Mouse (Mus musculus) lung, postnatal 4 days (tissue): Measurements from ENCODE around the gene Gm17535.
A peak's percentile ranks its signal among the peaks of the same experiment; 100 is the strongest.
"Not testable (repeated sequence)": the region's sequence is repeated elsewhere in the genome, so short reads cannot be mapped to it uniquely, and the experiment has no call there.

Source experiments
- DNase-seq, 2 experiments: peaks; one replicate each; pipeline ENCODE4 v3.0.0; 2021

The Gm17535 gene

DNA sequence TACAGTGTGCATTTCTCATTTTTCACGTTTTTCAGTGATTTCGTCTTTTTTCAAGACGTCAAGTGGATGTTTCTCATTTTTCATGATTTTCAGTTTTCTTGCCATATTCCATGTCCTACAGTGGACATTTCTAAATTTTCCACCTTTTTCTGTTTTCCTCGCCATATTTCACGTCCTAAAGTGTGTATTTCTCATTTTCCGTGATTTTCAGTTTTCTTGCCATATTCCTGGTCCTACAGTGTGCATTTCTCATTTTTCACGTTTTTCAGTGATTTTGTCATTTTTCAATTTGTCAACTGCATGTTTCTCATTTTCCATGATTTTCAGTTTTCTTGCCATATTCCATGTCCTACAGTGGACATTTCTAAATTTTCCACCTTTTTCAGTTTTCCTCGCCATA, at the start of gene Gm17535:
Gene Gm17535, plus strand, starts transcription at position 301 of the 400 bp plus-strand sequence.
- not testable (repeated sequence) for DNase-seq

DNA sequence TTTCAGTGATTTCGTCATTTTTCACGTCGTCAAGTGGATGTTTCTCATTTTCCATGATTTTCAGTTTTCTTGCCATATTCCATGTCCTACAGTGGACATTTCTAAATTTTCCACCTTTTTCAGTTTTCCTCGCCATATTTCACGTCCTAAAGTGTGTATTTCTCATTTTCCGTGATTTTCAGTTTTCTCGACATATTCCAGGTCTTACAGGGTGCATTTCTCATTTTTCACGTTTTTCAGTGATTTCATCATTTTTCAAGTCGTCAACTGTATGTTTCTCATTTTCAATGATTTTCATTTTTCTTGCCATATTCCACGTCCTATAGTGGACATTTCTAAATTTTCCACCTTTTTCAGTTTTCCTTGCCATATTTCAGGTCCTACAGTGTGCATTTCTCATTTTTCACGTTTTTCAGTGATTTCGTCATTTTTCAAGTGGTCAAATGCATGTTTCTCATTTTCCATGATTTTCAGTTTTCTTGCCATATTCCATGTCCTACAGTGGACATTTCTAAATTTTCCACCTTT, 33.9 kb upstream of the Gm17535 start, which contains the start of gene Gm10722:
Gene Gm10722, plus strand, starts transcription at position 478 of the 528 bp plus-strand sequence.
- DNase-seq: peak; percentile 35 to 57

DNA sequence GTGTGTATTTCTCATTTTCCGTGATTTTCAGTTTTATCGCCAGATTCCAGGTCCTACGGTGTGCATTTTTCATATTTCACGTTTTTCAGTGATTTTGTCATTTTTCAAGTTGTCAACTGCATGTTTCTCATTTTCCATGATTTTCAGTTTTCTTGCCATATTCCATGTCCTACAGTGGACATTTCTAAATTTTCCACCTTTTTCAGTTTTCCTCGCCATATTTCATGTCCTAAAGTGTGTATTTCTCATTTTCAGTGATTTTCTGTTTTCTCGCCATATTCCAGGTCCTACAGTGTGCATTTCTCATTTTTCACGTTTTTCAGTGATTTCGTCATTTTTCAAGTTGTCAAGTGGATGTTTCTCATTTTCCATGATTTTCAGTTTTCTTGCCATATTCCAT, 33.4 kb upstream of the Gm17535 start:
- peak; percentile 51 to 58 for DNase-seq

DNA sequence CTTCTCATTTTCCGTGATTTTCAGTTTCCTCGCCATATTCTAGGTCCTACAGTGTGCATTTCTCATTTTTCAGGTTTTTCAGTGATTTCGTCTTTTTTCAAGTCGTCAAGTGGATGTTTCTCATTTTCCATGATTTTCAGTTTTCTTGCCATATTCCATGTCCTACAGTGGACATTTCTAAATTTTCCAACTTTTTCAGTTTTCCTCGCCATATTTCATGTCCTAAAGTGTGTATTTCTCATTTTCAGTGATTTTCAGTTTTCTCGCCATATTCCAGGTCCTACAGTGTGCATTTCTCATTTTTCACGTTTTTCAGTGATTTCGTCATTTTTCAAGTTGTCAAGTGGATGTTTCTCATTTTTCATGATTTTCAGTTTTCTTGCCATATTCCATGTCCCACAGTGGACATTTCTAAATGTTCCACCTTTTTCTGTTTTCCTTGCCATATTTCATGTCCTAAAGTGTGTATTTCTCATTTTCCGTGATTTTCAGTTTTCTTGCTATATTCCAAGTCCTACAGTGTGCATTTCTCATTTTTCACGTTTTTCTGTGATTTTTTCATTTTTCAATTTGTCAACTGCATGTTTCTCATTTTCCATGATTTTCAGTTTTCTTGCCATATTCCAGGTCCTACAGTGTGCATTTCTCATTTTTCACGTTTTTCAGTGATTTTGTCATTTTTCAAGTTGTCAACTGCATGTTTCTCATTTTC, 32.3 kb upstream of the Gm17535 start:
- peak; percentile 97 to 100 for DNase-seq

DNA sequence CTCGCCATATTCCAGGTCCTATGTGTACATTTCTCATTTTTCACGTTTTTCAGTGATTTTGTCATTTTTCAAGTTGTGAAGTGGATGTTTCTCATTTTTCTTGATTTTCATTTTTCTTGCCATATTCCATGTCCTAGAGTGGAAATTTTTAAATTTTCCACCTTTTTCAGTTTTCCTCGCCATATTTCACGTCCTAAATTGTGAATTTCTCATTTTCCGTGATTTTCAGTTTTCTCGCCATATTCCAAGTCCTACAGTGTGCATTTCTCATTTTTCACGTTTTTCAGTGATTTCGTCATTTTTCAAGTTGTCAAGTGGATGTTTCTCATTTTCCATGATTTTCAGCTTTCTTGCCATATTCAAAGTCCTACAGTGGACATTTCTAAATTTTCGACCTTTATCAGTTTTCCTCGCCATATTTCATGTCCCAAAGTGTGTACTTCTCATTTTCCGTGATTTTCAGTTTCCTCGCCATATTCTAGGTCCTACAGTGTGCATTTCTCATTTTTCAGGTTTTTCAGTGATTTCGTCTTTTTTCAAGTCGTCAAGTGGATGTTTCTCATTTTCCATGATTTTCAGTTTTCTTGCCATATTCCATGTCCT, 31.5 kb upstream of the Gm17535 start, which contains the start of gene Gm11168:
Gene Gm11168, plus strand, starts transcription at position 553 of the 603 bp plus-strand sequence.
- DNase-seq: not testable (repeated sequence)

DNA sequence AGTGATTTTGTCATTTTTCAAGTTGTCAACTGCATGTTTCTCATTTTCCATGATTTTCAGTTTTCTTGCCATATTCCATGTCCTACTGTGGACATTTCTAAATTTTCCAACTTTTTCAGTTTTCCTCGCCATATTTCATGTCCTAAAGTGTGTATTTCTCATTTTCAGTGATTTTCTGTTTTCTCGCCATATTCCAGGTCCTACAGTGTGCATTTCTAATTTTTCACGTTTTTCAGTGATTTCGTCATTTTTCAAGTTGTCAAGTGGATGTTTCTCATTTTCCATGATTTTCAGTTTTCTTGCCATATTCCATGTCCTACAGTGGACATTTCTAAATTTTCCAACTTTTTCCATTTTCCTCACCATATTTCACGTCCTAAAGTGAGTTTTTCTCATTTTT, 28.2 kb upstream of the Gm17535 start:
- DNase-seq: not testable (repeated sequence)

DNA sequence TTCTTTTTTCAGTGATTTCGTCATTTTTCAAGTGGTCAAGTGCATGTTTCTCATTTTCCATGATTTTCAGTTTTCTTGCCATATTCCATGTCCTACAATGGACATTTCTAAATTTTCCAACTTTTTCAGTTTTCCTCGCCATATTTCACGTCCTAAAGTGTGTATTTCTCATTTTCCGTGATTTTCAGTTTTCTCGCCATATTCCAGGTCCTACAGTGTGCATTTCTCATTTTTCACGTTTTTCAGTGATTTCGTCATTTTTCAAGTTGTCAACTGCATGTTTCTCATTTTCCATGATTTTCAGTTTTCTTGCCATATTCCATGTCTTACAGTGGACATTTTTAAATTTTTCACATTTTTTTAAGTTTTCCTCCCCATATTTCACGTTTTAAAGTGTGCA, 27.8 kb upstream of the Gm17535 start:
- DNase-seq: peak; percentile 89 to 94

DNA sequence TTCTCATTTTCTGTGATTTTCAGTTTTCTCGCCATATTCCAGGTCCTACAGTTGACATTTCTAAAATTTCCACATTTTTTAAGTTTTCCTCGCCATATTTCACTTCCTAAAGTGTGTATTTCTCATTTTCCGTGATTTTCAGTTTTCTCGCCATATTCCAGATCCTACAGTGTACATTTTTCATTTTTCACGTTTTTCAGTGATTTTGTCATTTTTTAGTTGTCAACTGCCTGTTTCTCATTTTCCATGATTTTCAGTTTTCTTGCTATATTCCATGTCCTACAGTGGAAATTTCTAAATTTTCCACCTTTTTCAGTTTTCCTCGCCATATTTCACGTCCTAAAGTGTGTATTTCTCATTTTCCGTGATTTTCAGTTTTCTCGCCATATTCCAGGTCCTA, 27.1 kb upstream of the Gm17535 start:
- not testable (repeated sequence) for DNase-seq

DNA sequence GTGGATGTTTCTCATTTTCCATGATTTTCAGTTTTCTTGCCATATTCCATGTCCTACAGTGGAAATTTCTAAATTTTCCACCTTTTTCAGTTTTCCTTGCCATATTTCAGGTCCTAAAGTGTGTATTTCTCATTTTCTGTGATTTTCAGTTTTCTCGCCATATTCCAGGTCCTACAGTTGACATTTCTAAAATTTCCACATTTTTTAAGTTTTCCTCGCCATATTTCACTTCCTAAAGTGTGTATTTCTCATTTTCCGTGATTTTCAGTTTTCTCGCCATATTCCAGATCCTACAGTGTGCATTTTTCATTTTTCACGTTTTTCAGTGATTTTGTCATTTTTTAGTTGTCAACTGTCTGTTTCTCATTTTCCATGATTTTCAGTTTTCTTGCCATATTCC, 25.1 kb upstream of the Gm17535 start:
- DNase-seq: not testable (repeated sequence)

DNA sequence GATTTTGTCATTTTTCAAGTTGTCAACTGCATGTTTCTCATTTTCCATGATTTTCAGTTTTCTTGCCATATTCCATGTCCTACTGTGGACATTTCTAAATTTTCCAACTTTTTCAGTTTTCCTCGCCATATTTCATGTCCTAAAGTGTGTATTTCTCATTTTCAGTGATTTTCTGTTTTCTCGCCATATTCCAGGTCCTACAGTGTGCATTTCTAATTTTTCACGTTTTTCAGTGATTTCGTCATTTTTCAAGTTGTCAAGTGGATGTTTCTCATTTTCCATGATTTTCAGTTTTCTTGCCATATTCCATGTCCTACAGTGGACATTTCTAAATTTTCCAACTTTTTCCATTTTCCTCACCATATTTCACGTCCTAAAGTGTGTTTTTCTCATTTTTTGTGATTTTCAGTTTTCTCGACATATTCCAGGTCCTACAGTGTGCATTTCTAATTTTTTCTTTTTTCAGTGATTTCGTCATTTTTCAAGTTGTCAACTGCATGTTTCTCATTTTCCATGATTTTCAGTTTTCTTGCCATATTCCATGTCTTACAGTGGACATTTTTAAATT, 22.3 kb upstream of the Gm17535 start:
- DNase-seq: not testable (repeated sequence)

DNA sequence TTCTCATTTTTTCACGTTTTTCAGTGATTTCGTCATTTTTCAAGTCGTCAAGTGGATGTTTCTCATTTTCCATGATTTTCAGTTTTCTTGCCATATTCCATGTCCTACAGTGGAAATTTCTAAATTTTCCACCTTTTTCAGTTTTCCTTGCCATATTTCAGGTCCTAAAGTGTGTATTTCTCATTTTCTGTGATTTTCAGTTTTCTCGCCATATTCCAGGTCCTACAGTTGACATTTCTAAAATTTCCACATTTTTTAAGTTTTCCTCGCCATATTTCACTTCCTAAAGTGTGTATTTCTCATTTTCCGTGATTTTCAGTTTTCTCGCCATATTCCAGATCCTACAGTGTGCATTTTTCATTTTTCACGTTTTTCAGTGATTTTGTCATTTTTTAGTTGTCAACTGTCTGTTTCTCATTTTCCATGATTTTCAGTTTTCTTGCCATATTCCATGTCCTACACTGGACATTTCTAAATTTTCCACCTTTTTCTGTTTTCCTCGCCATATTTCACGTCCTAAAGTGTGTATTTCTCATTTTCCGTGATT, 21.6 kb upstream of the Gm17535 start, which contains the start of gene Gm10721:
Gene Gm10721, plus strand, starts transcription at position 408 of the 547 bp plus-strand sequence.
- DNase-seq: not testable (repeated sequence)

DNA sequence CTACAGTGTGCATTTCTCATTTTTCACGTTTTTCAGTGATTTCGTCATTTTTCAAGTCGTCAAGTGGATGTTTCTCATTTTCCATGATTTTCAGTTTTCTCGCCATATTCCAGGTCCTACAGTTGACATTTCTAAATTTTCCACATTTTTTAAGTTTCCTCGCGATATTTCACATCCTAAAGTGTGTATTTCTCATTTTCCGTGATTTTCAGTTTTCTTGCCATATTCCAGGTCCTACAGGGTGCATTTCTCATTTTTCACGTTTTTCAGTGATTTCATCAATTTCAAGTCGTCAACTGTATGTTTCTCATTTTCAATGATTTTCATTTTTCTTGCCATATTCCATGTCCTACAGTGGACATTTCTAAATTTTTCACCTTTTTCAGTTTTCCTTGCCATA, 19.0 kb upstream of the Gm17535 start, which contains the start of gene Gm10720:
Gene Gm10720, plus strand, starts transcription at position 301 of the 400 bp plus-strand sequence.
- not testable (repeated sequence) for DNase-seq

DNA sequence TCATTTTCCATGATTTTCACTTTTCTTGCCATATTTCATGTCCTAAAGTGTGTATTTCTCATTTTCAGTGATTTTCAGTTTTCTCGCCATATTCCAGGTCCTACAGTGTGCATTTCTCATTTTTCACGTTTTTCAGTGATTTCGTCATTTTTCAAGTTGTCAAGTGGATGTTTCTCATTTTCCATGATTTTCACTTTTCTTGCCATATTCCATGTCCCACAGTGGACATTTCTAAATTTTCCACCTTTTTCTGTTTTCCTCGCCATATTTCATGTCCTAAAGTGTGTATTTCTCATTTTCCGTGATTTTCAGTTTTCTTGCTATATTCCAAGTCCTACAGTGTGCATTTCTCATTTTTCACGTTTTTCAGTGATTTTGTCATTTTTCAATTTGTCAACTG, 18.5 kb upstream of the Gm17535 start:
- not testable (repeated sequence) for DNase-seq

DNA sequence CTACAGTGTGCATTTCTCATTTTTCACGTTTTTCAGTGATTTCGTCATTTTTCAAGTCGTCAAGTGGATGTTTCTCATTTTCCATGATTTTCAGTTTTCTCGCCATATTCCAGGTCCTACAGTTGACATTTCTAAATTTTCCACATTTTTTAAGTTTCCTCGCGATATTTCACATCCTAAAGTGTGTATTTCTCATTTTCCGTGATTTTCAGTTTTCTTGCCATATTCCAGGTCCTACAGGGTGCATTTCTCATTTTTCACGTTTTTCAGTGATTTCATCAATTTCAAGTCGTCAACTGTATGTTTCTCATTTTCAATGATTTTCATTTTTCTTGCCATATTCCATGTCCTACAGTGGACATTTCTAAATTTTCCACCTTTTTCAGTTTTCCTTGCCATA, 17.3 kb upstream of the Gm17535 start, which contains the start of gene Gm10719:
Gene Gm10719, plus strand, starts transcription at position 301 of the 400 bp plus-strand sequence.
- DNase-seq: not testable (repeated sequence)

DNA sequence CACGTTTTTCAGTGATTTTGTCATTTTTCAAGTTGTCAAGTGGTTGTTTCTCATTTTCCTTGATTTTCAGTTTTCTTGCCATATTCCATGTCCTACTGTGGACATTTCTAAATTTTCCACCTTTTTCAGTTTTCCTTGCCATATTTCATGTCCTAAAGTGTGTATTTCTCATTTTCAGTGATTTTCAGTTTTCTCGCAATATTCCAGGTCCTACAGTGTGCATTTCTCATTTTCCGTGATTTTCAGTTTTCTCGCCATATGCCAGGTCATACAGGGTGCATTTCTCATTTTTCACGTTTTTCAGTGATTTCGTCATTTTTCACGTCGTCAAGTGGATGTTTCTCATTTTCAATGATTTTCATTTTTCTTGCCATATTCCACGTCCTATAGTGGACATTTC, 15.5 kb upstream of the Gm17535 start:
- peak; percentile 87 to 92 for DNase-seq

DNA sequence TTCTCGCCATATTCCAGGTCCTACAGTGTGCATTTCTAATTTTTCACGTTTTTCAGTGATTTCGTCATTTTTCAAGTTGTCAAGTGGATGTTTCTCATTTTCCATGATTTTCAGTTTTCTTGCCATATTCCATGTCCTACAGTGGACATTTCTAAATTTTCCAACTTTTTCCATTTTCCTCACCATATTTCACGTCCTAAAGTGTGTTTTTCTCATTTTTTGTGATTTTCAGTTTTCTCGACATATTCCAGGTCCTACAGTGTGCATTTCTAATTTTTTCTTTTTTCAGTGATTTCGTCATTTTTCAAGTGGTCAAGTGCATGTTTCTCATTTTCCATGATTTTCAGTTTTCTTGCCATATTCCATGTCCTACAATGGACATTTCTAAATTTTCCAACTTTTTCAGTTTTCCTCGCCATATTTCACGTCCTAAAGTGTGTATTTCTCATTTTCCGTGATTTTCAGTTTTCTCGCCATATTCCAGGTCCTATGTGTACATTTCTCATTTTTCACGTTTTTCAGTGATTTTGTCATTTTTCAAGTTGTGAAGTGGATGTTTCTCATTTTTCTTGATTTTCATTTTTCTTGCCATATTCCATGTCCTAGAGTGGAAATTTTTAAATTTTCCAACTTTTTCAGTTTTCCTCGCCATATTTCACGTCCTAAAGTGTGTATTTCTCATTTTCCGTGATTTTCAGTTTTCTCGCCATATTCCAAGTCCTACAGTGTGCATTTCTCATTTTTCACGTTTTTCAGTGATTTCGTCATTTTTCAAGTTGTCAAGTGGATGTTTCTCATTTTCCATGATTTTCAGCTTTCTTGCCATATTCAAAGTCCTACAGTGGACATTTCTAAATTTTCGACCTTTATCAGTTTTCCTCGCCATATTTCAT, 14.3 kb upstream of the Gm17535 start:
- peak; percentile 79 for DNase-seq

DNA sequence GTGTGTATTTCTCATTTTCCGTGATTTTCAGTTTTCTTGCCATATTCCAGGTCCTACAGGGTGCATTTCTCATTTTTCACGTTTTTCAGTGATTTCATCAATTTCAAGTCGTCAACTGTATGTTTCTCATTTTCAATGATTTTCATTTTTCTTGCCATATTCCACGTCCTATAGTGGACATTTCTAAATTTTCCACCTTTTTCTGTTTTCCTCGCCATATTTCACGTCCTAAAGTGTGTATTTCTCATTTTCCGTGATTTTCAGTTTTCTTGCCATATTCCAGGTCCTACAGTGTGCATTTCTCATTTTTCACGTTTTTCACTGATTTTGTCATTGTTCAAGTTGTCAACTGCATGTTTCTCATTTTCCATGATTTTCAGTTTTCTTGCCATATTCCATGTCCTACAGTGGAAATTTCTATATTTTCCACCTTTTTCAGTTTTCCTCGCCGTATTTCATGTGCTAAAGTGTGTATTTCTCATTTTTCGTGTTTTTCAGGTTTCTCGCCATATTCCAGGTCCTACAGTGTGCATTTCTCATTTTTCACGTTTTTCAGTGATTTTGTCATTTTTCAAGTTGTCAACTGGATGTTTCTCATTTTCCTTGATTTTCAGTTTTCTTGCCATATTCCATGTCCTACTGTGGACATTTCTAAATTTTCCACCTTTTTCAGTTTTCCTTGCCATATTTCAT, 11.9 kb upstream of the Gm17535 start:
- DNase-seq: peak; percentile 73 to 82

DNA sequence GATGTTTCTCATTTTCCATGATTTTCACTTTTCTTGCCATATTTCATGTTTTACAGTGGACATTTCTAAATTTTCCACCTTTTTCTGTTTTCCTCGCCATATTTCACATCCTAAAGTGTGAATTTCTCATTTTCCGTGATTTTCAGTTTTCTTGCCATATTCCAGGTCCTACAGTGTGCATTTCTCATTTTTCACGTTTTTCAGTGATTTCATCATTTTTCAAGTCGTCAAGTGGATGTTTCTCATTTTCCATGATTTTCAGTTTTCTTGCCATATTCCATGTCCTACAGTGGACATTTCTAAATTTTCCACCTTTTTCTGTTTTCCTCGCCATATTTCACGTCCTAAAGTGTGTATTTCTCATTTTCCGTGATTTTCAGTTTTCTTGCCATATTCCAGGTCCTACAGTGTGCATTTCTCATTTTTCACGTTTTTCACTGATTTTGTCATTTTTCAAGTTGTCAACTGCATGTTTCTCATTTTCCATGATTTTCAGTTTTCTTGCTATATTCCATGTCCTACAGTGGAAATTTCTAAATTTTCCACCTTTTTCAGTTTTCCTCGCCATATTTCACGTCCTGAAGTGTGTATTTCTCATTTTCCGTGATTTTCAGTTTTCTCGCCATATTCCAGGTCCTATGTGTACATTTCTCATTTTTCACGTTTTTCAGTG, 11.0 kb upstream of the Gm17535 start, which contains the start of gene Gm10718:
Gene Gm10718, plus strand, starts transcription at position 236 of the 673 bp plus-strand sequence.
- DNase-seq: peak; percentile 44 to 56

DNA sequence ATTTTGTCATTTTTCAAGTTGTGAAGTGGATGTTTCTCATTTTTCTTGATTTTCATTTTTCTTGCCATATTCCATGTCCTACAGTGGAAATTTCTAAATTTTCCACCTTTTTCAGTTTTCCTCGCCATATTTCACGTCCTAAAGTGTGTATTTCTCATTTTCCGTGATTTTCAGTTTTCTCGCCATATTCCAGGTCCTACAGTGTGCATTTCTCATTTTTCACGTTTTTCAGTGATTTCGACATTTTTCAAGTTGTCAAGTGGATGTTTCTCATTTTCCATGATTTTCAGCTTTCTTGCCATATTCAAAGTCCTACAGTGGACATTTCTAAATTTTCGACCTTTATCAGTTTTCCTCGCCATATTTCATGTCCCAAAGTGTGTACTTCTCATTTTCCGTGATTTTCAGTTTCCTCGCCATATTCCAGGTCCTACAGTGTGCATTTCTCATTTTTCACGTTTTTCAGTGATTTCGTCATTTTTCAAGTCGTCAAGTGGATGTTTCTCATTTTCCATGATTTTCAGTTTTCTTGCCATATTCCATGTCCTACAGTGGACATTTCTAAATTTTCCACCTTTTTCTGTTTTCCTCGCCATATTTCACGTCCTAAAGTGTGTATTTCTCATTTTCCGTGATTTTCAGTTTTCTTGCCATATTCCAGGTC, 10.3 kb upstream of the Gm17535 start:
- peak; percentile 80 to 89 for DNase-seq

DNA sequence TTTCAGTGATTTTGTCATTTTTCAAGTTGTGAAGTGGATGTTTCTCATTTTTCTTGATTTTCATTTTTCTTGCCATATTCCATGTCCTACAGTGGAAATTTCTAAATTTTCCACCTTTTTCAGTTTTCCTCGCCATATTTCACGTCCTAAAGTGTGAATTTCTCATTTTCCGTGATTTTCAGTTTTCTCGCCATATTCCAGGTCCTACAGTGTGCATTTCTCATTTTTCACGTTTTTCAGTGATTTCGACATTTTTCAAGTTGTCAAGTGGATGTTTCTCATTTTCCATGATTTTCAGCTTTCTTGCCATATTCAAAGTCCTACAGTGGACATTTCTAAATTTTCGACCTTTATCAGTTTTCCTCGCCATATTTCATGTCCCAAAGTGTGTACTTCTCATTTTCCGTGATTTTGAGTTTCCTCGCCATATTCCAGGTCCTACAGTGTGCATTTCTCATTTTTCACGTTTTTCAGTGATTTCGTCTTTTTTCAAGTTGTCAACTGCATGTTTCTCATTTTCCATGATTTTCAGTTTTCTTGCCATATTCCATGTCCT, 9.4 kb upstream of the Gm17535 start, which contains the start of gene Gm10717:
Gene Gm10717, plus strand, starts transcription at position 506 of the 556 bp plus-strand sequence.
- peak; percentile 61 to 71 for DNase-seq
